Mouse (Mus musculus) midbrain, embryonic 13.5 days (tissue): ENCODE results near the gene Aftph. TPM values are rescaled to one million over a fixed set of nuclear protein-coding genes. Genes with fewer than 3 reads are reported as not detected.

Source experiments
- ATAC-seq: fragments of 200-750 bp; cut with Nextera tagmentation; 2 replicates; pipeline ENCODE4 v1.8.0; 2017; ENCODE audit warnings: mild to moderate bottlenecking, moderate TSS enrichment, moderate library complexity
- H3K27ac ChIP-seq: fragments of 300-500 bp; sonication (generic); 2 replicates; pipeline ENCODE4 v1.5.1; 2015; ENCODE audit warnings: inconsistent platforms, mild to moderate bottlenecking, moderate library complexity
- H3K27me3 ChIP-seq: fragments of 300-500 bp; sonication (generic); 2 replicates; pipeline ENCODE4 v1.6.1; 2015; ENCODE audit warnings: mild to moderate bottlenecking, inconsistent platforms
- H3K36me3 ChIP-seq: fragments of 300-500 bp; sonication (generic); 2 replicates; pipeline ENCODE4 v1.6.1; 2015; ENCODE audit warnings: mild to moderate bottlenecking, inconsistent platforms
- H3K4me1 ChIP-seq: fragments of 300-500 bp; sonication (generic); replicated peaks from 2 replicates; pipeline ENCODE4 v1.6.1; 2015; ENCODE audit warnings: inconsistent platforms
- H3K4me2 ChIP-seq: fragments of 300-500 bp; sonication (generic); replicated peaks from 2 replicates; pipeline ENCODE4 v1.6.1; 2015; ENCODE audit warnings: moderate library complexity, mild to moderate bottlenecking, inconsistent platforms
- H3K4me3 ChIP-seq: fragments of 300-500 bp; sonication (generic); replicated peaks from 2 replicates; pipeline ENCODE4 v1.5.1; 2015; ENCODE audit warnings: mild to moderate bottlenecking, inconsistent platforms
- H3K9ac ChIP-seq: fragments of 300-500 bp; sonication (generic); replicated peaks from 2 replicates; pipeline ENCODE4 v1.6.1; 2015; ENCODE audit warnings: mild to moderate bottlenecking, inconsistent platforms
- H3K9me3 ChIP-seq: fragments of 300-500 bp; sonication (generic); 2 replicates; pipeline ENCODE4 v1.6.1; 2016; ENCODE audit warnings: mild to moderate bottlenecking, inconsistent platforms
- WGBS: fragments of 180-500 bp; shearing (Covaris S2); methylation state at CpG from one replicate; pipeline ENCODE4 v1.1.7; 2015; 5-methylcytosine and 5-hydroxymethylcytosine counted together
- polyA plus RNA-seq: library from polyadenylated mRNA; unstranded; fragments of >200 nt; fragmentation: Nextera tagmentation; extraction: Ambion mirVana; gene quantifications from 2 replicates; pipeline ENCODE4 v1.2.1, GENCODE M21; 2015

The Aftph gene
- polyA plus RNA-seq, 1 experiment from 2014 or later, result 38.6 TPM

DNA sequence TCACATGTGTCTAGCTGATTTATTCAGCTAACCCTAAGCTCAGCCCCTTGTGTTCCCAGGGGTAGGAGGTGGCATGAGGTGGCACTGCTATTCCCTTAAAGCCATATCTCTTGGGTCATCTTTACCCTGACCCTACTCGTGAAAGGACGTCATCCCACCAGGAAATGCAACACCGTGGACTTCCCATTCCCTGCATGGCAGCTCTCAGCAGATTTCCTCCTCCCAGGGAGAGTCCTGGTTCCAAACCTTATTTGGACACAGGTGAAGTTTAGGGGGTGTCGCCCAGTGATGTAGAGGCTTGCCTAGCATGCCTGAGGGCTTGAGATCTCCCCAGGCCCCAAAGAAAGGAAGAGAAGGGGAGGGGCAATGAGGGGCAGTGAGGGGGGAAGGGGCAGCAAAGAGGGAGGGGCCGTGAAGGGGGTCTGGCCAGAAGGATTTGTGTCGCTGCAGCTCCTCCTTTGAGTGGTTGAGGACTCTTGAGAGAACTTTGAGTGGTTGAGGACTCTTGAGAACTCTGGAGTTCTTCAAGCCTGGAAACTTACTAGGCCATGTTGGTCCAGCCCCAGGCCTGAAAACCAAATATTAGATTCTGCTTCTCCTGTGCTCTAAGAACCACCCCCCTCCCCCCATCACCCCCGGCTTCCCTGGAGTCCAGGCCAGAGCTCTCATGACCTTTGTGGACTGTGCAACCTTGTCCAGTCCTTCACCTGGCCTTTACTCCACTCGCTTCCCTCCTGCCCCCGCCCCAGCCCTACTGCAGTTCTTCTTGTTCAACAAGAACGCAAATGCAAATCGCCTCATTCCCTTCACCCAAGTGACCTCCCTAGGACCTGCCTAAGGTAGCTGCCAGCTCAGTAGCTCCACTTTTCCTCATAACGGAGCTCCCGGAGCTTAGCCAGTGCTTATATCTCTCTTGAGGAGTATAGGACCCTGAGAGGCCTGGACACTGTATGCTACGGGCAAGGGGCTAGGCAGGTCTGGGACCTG lies 81.0 kb downstream of the Aftph start:
- H3K9ac ChIP-seq, result no peak overlapping the region
- H3K36me3 ChIP-seq, result no peaks in the 10 kb centered on the region
- no peak overlapping the region for H3K4me2 ChIP-seq
- peaks cover 51% of the 10 kb centered on the region for H3K4me1 ChIP-seq
- no peak overlapping the region for H3K27ac ChIP-seq
- no peak for ATAC-seq
- no peaks in the 10 kb centered on the region for H3K27me3 ChIP-seq
- no peak overlapping the region for H3K4me3 ChIP-seq
- WGBS, result 82% methylated on average over 14 of the region's 14 CpGs
- no peaks in the 10 kb centered on the region for H3K9me3 ChIP-seq

DNA sequence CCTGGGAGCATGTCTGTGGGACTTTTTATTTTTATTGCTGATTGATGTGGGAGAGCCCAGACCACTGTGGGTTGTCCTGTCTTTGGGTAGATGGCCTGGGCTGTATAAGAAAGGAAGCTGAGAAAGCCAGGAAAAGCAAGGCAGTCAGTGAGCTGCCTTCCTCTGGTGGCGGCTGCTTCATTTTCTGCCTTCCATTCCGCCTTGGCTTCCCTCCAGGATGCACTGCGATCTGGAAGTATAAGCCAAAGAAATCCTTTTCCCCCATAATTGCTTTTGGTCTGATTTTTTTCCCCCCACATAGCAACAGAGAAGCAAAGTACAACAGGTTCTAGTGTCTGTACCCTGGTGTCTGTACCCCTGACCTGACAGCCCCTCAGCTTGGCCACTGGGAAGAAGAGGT lies 82.3 kb downstream of the Aftph start:
- H3K9me3 ChIP-seq, result no peaks in the 10 kb centered on the region
- no peak for ATAC-seq
- H3K4me2 ChIP-seq, result no peak overlapping the region
- H3K4me1 ChIP-seq, result peaks cover 51% of the 10 kb centered on the region
- H3K36me3 ChIP-seq, result no peaks in the 10 kb centered on the region
- 73% methylated on average over 3 of the region's 3 CpGs for WGBS
- H3K9ac ChIP-seq, result no peak overlapping the region
- no peaks in the 10 kb centered on the region for H3K27me3 ChIP-seq
- no peak overlapping the region for H3K27ac ChIP-seq
- H3K4me3 ChIP-seq, result no peak overlapping the region

DNA sequence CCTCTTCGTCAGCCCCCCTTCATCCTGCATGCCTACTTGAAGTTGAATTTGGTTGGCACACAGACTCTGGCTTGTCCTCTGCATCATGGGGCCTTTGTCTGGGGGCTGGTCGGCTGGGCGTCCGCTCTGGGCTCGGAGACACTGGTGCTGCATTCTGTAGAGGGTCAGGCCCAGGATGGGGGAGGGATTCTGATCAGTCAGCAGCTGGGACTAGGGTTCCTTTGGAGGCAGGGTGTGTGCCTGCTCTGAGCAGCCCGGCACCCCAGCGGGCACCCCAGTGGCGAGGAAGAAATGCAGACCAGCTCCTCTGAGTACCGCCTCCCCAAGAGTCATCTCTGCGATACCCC lies 84.7 kb downstream of the Aftph start:
- no peaks in the 10 kb centered on the region for H3K27me3 ChIP-seq
- WGBS, result 6% methylated on average over 10 of the region's 10 CpGs
- H3K4me3 ChIP-seq, result peak overlapping the region; percentile 14
- no peaks in the 10 kb centered on the region for H3K36me3 ChIP-seq
- peak overlapping the region; percentile 95 for H3K27ac ChIP-seq
- peak; percentile 52 for ATAC-seq
- H3K9ac ChIP-seq, result peak overlapping the region; percentile 56
- H3K9me3 ChIP-seq, result no peaks in the 10 kb centered on the region
- H3K4me2 ChIP-seq, result peak overlapping the region; percentile 44
- H3K4me1 ChIP-seq, result peaks cover 45% of the 10 kb centered on the region

DNA sequence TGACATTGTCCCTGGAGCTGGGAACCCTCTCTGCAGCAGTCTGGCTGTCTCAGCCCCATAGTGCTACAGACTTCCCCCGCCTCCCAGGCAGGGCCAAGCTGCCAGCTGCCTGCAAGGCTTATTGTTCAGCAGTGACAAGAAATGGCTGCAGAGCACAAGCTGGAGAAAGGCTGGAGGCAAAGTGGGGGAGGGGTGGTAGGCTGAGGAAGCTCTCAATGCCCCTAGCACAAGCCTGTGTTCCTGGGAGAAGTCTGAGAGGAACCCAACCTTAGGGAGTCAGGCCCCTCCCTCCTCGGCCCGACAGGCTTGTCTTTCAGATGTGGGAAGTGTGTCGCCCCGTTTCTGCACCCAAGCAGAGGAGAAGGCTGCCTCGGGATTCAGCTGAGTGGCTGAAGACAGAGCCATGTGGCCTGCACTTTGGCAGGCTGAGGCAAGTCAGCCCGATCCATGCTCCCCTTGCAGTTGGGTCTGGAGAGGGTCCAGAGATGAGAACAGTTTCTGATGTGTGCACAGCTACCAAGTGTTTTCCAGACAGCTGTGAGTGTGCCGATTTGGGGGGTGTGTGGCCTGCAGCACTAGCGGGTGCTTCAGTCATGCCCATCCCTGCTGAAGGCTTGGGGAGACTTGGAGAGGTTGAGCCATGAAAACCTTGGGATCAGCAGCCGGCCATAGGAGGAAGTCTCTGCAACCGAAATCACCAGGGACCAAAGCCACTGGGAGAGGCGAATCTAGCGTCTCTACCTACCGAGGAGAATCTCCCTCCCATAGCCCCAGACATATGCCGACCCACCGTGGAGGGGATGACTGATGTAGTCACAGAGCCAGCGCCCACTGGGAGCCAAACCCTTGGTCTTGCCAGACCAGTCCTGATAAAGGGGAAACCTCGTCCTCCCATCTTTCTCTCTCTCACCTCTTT lies 85.3 kb downstream of the Aftph start:
- H3K9me3 ChIP-seq, result no peaks in the 10 kb centered on the region
- 4% methylated on average over 18 of the region's 18 CpGs for WGBS
- H3K9ac ChIP-seq, result peak overlapping the region; percentile 56
- no peaks in the 10 kb centered on the region for H3K36me3 ChIP-seq
- ATAC-seq, result peak; percentile 94
- H3K4me3 ChIP-seq, result peak overlapping the region; percentile 14
- H3K4me2 ChIP-seq, result peak overlapping the region; percentile 44
- H3K27ac ChIP-seq, result peak overlapping the region; percentile 95
- peaks cover 46% of the 10 kb centered on the region for H3K4me1 ChIP-seq
- no peaks in the 10 kb centered on the region for H3K27me3 ChIP-seq

DNA sequence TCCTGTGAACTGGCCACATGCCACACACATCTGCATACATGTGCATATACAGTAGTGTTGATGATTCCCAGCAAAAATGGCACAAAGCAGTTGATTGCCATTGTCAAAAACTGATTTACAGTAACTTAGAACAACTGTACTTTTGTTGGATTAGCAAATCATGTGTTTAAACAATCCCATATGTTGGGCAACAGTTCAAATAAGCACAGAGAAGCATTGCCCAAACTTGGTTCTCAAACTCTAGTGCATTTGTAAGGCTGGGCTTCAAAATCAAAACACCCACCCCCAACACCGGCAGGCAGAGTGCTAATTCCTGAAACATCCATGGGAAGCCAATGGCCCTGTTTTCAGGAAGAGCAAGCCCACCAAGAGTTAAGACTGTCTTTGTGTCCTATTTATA lies 90.2 kb downstream of the Aftph start:
- no peak overlapping the region for H3K4me2 ChIP-seq
- no peak for ATAC-seq
- peaks cover 6% of the 10 kb centered on the region; the same call in 1 of the 2 replicates for H3K36me3 ChIP-seq
- H3K4me3 ChIP-seq, result no peak overlapping the region
- H3K9ac ChIP-seq, result peak overlapping the region; percentile 37; the same call in 1 of the 2 replicates
- 40% methylated on average over 1 of the region's 1 CpGs for WGBS
- no peaks in the 10 kb centered on the region for H3K27me3 ChIP-seq
- no peaks in the 10 kb centered on the region for H3K9me3 ChIP-seq
- peaks cover 80% of the 10 kb centered on the region for H3K4me1 ChIP-seq
- 0 out of 2 replicates have a peak overlapping the region, but pooled peaks have one; percentile 75 for H3K27ac ChIP-seq

DNA sequence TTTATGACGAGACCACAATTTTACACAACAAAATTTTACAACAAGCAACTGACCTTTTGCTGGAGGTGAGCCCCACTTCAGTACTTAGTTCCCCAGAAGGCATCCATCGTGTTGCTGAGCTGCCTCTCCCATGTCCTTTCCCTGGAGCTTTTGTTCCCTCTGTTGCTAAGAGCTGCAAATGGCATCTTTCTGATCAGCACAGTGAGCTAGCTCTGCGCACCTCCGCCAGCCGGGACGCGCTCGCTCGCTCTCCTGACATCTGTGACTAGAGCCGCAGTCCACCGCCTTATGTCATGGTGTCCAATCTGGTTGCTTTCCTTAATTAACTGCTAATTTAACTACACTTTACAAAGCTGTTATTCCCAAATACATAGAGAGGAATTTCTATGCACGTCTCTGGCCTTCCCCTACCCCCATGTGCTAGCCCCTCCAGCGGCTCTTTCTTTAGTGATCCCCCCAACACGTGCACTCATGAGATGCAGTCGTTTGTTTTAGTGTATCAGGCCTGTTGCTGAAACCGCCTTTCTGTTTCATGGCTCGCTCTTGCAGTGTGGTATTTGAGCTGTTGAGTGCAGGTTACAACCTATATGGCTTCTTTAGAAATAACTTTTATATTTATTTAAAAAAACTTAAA lies 91.3 kb downstream of the Aftph start:
- Histone ChIP-seq H3K9ac (0 out of 2 replicates have a peak overlapping the region, but pooled peaks have one; percentile 29), H3K4me1 (peaks cover 79% of the 10 kb centered on the region), H3K4me3 (no peak overlapping the region), H3K27me3 (no peaks in the 10 kb centered on the region), H3K36me3 (peaks cover 6% of the 10 kb centered on the region; the same call in 1 of the 2 replicates), H3K4me2 (peak overlapping the region; percentile 27), H3K9me3 (no peaks in the 10 kb centered on the region), H3K27ac (peak overlapping the region; percentile 75)
- 5% methylated on average over 17 of the region's 17 CpGs for WGBS
- ATAC-seq, result peak; percentile 82

DNA sequence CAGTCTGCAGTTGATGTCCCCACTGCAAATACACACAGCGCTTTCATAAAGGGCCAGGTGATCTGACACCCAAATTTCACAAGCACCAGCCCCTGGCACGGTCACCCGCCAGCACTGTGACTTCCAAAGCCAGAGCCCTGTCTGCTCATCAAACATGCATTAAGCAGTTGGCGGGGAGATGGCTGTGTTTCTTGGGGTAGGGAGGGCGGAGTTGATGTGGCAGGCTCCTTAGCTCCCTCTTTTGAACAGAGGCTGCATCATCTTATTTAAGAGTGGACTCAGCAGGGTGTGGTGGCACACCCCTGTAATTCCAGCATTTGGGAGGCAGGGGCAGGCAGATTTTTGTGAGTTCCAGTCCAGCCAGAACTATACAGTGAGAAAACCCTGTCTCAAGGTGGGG lies 91.9 kb downstream of the Aftph start:
- Histone ChIP-seq H3K9me3 (no peaks in the 10 kb centered on the region), H3K4me1 (peaks cover 79% of the 10 kb centered on the region), H3K36me3 (peaks cover 6% of the 10 kb centered on the region; the same call in 1 of the 2 replicates), H3K4me3 (no peak overlapping the region), H3K4me2 (no peak overlapping the region; the same call in 1 of the 2 replicates), H3K9ac (no peak overlapping the region), H3K27me3 (no peaks in the 10 kb centered on the region), H3K27ac (peak overlapping the region; percentile 75)
- WGBS, result 25% methylated on average over 5 of the region's 5 CpGs
- ATAC-seq, result peak; percentile 41

DNA sequence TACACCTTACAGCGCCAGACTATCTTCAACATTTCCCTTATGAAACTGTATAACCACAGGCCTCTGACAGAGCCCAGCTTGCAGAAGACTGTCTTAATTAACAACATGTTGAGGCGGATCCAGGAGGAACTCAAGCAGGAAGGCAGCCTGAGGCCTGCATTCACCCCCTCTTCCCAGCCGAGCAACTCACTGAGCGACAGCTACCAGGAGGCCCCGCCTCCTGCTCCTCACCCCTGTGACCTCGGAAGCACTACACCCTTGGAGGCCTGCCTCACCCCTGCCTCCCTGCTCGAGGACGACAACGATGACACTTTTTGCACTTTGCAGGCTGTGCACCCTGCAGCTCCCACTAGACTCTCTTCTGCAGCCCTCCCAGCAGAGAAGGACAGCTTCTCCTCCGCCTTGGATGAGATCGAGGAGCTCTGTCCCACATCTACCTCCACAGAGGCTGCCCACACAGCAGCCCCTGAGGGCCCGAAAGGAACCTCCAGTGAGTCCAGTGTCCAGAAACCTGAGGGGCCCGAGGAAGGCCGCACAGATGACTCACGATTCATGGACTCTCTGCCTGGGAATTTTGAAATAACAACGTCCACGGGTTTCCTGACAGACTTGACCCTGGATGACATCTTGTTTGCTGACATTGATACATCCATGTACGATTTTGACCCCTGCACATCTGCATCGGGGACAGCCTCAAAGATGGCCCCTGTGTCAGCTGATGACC lies 93.3 kb downstream of the Aftph start:
- H3K4me1 ChIP-seq, result peaks cover 82% of the 10 kb centered on the region
- H3K27me3 ChIP-seq, result no peaks in the 10 kb centered on the region
- H3K9me3 ChIP-seq, result no peaks in the 10 kb centered on the region
- H3K9ac ChIP-seq, result peak overlapping the region; percentile 10; the same call in 1 of the 2 replicates
- whole genome bisulfite sequencing, result 50% methylated on average over 19 of the region's 19 CpGs
- H3K4me2 ChIP-seq, result no peak overlapping the region
- H3K27ac ChIP-seq, result no peak overlapping the region
- no peak for ATAC-seq
- no peak overlapping the region for H3K4me3 ChIP-seq
- H3K36me3 ChIP-seq, result peaks cover 6% of the 10 kb centered on the region; the same call in 1 of the 2 replicates

DNA sequence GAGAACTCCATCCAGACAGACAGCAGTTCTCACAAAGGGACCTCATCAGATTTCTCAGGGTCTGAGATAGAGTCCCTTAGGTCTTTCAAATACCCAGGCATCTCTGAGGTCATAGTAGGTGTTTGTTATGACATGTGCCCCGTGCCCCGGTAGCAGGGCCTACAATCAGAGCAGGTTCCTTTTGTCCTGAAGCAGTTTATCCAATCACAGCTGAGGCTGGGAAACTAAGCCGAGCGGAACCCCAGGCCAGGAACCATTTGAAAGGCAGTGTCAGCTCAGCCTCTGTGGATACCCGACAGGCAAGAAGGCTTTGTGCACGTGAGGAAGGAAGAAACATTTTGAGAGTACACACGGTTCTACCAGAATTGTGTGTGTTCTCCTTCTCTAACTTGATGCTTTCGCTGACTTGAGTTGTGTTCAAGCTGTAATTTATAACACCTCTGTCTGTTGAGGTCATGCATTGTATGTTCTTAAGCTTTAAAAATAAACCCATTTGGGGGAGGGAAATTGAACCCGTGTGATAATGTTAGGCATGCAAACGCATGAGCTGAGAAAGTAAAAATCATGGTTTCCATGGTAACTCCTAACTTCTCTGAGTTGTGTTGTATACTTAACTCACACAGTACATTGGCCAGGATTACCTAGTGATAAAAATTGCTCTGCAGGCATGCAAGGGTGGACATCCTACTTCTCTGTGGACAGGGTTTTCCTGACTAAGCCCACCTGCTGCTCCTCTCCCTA lies 94.2 kb downstream of the Aftph start:
- Histone ChIP-seq H3K9ac (0 out of 2 replicates have a peak overlapping the region, but pooled peaks have one; percentile 19), H3K4me1 (peaks cover 81% of the 10 kb centered on the region), H3K4me2 (no peak overlapping the region), H3K9me3 (no peaks in the 10 kb centered on the region), H3K27ac (peak overlapping the region; percentile 21; the same call in 1 of the 2 replicates), H3K27me3 (no peaks in the 10 kb centered on the region), H3K36me3 (peaks cover 6% of the 10 kb centered on the region; the same call in 1 of the 2 replicates), H3K4me3 (no peak overlapping the region)
- ATAC-seq, result no peak
- 16% methylated on average over 10 of the region's 10 CpGs for WGBS

DNA sequence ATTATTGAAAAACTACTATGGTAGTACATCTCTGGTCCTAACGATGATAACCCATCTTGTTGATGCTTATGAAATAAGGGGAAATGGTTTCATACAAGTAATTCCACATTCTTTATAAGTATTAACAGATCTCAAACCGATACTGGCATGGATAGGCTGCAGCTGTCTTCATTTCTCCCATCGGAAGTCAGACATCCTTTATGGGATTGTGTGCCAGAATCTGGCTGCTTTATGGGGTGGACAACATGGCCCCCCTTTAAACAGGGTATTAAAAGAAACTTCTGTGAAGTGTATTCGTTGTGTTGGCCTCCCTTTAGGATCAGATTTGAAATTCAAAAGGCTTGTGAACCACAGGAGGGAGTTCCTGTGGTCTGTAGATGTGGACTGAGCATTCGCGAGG lies 95.2 kb downstream of the Aftph start:
- ATAC-seq, result no peak
- Histone ChIP-seq H3K27ac (peak overlapping the region; percentile 35; the same call in 1 of the 2 replicates), H3K36me3 (peaks cover 6% of the 10 kb centered on the region; the same call in 1 of the 2 replicates), H3K27me3 (no peaks in the 10 kb centered on the region), H3K4me1 (peaks cover 79% of the 10 kb centered on the region), H3K4me3 (no peak overlapping the region), H3K4me2 (no peak overlapping the region), H3K9me3 (no peaks in the 10 kb centered on the region), H3K9ac (no peak overlapping the region)
- WGBS, result 38% methylated on average over 6 of the region's 6 CpGs
